Mouse (Mus musculus) MEL (cell line): Measurements from ENCODE around the gene Reln. TPM values are rescaled to one million over a fixed set of nuclear protein-coding genes. Genes with fewer than 3 reads are reported as not detected.

Experiments used
- DNase-seq: peaks from one replicate; pipeline ENCODE4 v3.0.0; 2011; ENCODE audit warnings: low read depth, low spot score
- H3K27ac ChIP-seq: 2 replicates; pipeline ENCODE4 v1.5.1; 2012; ENCODE audit warnings: low read depth, mild to moderate bottlenecking, control low read depth, low read length, moderate library complexity; ENCODE audit not compliant: control insufficient read depth
- H3K27me3 ChIP-seq, 2 experiments: fragments of 150-350 bp in 1 of 2; sonication (generic) in 1 of 2; 2 replicates each; pipeline ENCODE4 v1.6.1; 2012; ENCODE audit warnings: low read length in 2 of 2, mild to moderate bottlenecking in 2 of 2, improper control_type of control experiment in 1 of 2, moderate library complexity in 1 of 2; ENCODE audit not compliant: insufficient read depth in 2 of 2, control insufficient read depth in 1 of 2
- H3K36me3 ChIP-seq, 2 experiments: 2 replicates each; pipeline ENCODE4 v1.6.1; 2012 to 2014; ENCODE audit warnings: low read length in 2 of 2, improper control_type of control experiment in 1 of 2, inconsistent platforms in 1 of 2, mild to moderate bottlenecking in 1 of 2; ENCODE audit not compliant: insufficient read depth in 2 of 2, control insufficient read depth in 1 of 2
- H3K4me1 ChIP-seq, 2 experiments: fragments of 150-350 bp in 1 of 2; sonication (generic) in 1 of 2; 2 replicates each; pipeline ENCODE4 v1.6.1; 2012; ENCODE audit warnings: low read length in 2 of 2, improper control_type of control experiment in 1 of 2, mild to moderate bottlenecking in 1 of 2; ENCODE audit not compliant: insufficient read depth in 2 of 2, control insufficient read depth in 1 of 2
- H3K4me3 ChIP-seq, 2 experiments: fragments of 150-350 bp in 1 of 2; sonication (generic) in 1 of 2; 2 replicates each; pipeline ENCODE4 v1.5.1; 2012; ENCODE audit warnings: low read depth in 2 of 2, low read length in 2 of 2, mild to moderate bottlenecking in 2 of 2, moderate library complexity in 2 of 2, control low read depth in 1 of 2, improper control_type of control experiment in 1 of 2; ENCODE audit not compliant: control insufficient read depth in 1 of 2, insufficient read depth in 1 of 2
- H3K79me2 ChIP-seq: 2 replicates; pipeline ENCODE4 v1.6.1; 2012; ENCODE audit warnings: mild to moderate bottlenecking, low read length, moderate library complexity; ENCODE audit not compliant: control insufficient read depth, poor library complexity, insufficient read depth
- H3K9ac ChIP-seq: 2 replicates; pipeline ENCODE4 v1.6.1; 2012; ENCODE audit warnings: low read depth, mild to moderate bottlenecking, control low read depth, low read length, moderate library complexity; ENCODE audit not compliant: control insufficient read depth, poor library complexity, severe bottlenecking
- H3K9me3 ChIP-seq: fragments of 150-350 bp; sonication (generic); replicated peaks from 2 replicates; pipeline ENCODE4 v1.6.1; 2012; ENCODE audit warnings: mild to moderate bottlenecking, low read length, improper control_type of control experiment, moderate library complexity; ENCODE audit not compliant: insufficient read depth
- CHD1 ChIP-seq: IDR thresholded peaks from 2 replicates; pipeline ENCODE4 v1.6.1; 2012; ENCODE audit warnings: low read depth, mild to moderate bottlenecking, inconsistent platforms, low read length, improper control_type of control experiment
- CHD2 ChIP-seq: IDR thresholded peaks from 2 replicates; pipeline ENCODE4 v1.6.1; 2011; ENCODE audit warnings: low read length, improper control_type of control experiment
- ELF1 ChIP-seq: IDR thresholded peaks from 2 replicates; pipeline ENCODE4 v1.6.1; 2014; ENCODE audit warnings: low read depth, mild to moderate bottlenecking, inconsistent platforms, low read length, improper control_type of control experiment, moderate library complexity
- ETS1 ChIP-seq: IDR thresholded peaks from 2 replicates; pipeline ENCODE4 v1.6.1; 2012; ENCODE audit warnings: low read depth, mild to moderate bottlenecking, inconsistent platforms, low read length, improper control_type of control experiment, moderate library complexity
- HCFC1 ChIP-seq: IDR thresholded peaks from 2 replicates; pipeline ENCODE4 v1.6.1; 2012; ENCODE audit warnings: low read depth, mild to moderate bottlenecking, inconsistent platforms, low read length, improper control_type of control experiment, moderate library complexity
- MAFK ChIP-seq: IDR thresholded peaks from 2 replicates; pipeline ENCODE4 v1.6.1; 2011; ENCODE audit warnings: low read depth, mild to moderate bottlenecking, low read length, improper control_type of control experiment, borderline replicate concordance
- MXI1 ChIP-seq: IDR thresholded peaks from 2 replicates; pipeline ENCODE4 v1.6.1; 2011; ENCODE audit warnings: mild to moderate bottlenecking, low read depth, low read length, improper control_type of control experiment
- MYC ChIP-seq: IDR thresholded peaks from 2 replicates; pipeline ENCODE4 v1.6.1; 2011; ENCODE audit warnings: low read depth, mild to moderate bottlenecking, low read length, improper control_type of control experiment, moderate library complexity
- NELFE ChIP-seq: IDR thresholded peaks from 2 replicates; pipeline ENCODE4 v1.6.1; 2011; ENCODE audit warnings: low read depth, low read length, improper control_type of control experiment
- RAD21 ChIP-seq: IDR thresholded peaks from 2 replicates; pipeline ENCODE4 v1.6.1; 2011; ENCODE audit warnings: mild to moderate bottlenecking, low read depth, low read length, improper control_type of control experiment
- RCOR1 ChIP-seq: IDR thresholded peaks from 2 replicates; pipeline ENCODE4 v1.6.1; 2012; ENCODE audit warnings: low read depth, mild to moderate bottlenecking, inconsistent platforms, low read length, improper control_type of control experiment
- SIN3A ChIP-seq: IDR thresholded peaks from 2 replicates; pipeline ENCODE4 v1.6.1; 2012; ENCODE audit warnings: low read length, improper control_type of control experiment, inconsistent platforms
- TCF12 ChIP-seq: IDR thresholded peaks from 2 replicates; pipeline ENCODE4 v1.6.1; 2014; ENCODE audit warnings: low read depth, mild to moderate bottlenecking, inconsistent platforms, low read length, improper control_type of control experiment, moderate library complexity
- USF1 ChIP-seq: IDR thresholded peaks from 2 replicates; pipeline ENCODE4 v1.6.1; 2014; ENCODE audit warnings: low read depth, mild to moderate bottlenecking, inconsistent platforms, low read length, improper control_type of control experiment, moderate library complexity
- ZKSCAN1 ChIP-seq: IDR thresholded peaks from 2 replicates; pipeline ENCODE4 v1.6.1; 2012; ENCODE audit warnings: low read depth, mild to moderate bottlenecking, inconsistent platforms, low read length, improper control_type of control experiment, moderate library complexity
- ZMIZ1 ChIP-seq: IDR thresholded peaks from 2 replicates; pipeline ENCODE4 v1.6.1; 2012; ENCODE audit warnings: low read depth, mild to moderate bottlenecking, inconsistent platforms, low read length, improper control_type of control experiment, moderate library complexity
- polyA plus RNA-seq, 2 experiments: library from polyadenylated mRNA; stranded (reverse) in 1 of 2; unstranded in 1 of 2; fragments of >175 nt in 1 of 2; fragments of >200 nt in 1 of 2; gene quantifications; 2 replicates each; pipeline versions ENCODE4 v1.2.1 to v1.2.4; 2012; ENCODE audit warnings: low replicate concordance in 2 of 2, low read depth in 1 of 2; ENCODE audit not compliant: insufficient read length in 2 of 2, insufficient read depth in 1 of 2, missing spikeins in 1 of 2
- total RNA-seq: library from RNA; depleted of rRNA; stranded (reverse); fragments of 300-350 nt; gene quantifications from 2 replicates; pipeline ENCODE4 v1.2.3, GENCODE M21; 2012

Gene Reln
- total and polyA plus RNA-seq, 3 experiments: not detected

DNA sequence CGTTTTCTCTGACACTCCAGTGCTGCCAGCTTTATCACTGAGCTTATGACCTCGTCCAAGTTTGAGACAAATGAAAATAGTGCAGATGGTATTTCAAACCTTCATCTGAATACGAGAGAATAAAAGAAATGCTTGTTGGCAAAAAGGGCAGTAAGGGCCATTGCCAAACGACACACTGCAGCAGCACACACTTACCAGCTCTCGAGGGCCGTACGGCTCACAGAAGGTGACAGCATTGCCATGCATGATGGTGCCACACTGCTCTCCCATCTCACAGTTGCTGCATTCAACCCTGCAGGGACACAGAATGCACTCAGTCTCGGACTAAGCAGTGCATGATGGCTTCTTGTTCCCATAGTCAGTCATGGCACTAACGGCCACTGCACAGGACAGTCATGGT is 210.1 kb downstream of the Reln start:
- no peak overlapping the region for H3K4me3 ChIP-seq
- no peaks in the 10 kb centered on the region for H3K27me3 ChIP-seq
- no peak overlapping the region for H3K27ac ChIP-seq
- no peaks in the 10 kb centered on the region for H3K9me3 ChIP-seq
- H3K36me3 ChIP-seq: no peaks in the 10 kb centered on the region
- H3K4me1 ChIP-seq: no peaks in the 10 kb centered on the region
- H3K9ac ChIP-seq: no peak overlapping the region
- TF ChIP-seq CHD1: no peak
- no peak for TF ChIP-seq ZKSCAN1
- TF ChIP-seq USF1: no peak
- no peak for TF ChIP-seq RCOR1
- no peak for TF ChIP-seq SIN3A
- TF ChIP-seq HCFC1: no peak
- TF ChIP-seq NELFE: no peak
- TF ChIP-seq MXI1: no peak
- no peak for TF ChIP-seq TCF12
- no peaks in the 10 kb centered on the region for H3K79me2 ChIP-seq
- no peak for DNase-seq

GRCm38 (mm10) chr5:22131730-22132522 is 212.6 kb downstream of the Reln start:
- Histone ChIP-seq H3K79me2 (no peaks in the 10 kb centered on the region), H3K4me1 (no peaks in the 10 kb centered on the region), H3K27me3 (no peaks in the 10 kb centered on the region; a peak in 1 of 4 replicates), H3K4me3 (no peak overlapping the region), H3K9me3 (no peaks in the 10 kb centered on the region), H3K9ac (no peak overlapping the region)
- no peak for DNase-seq
- TF ChIP-seq CHD1: no peak
- TF ChIP-seq USF1: no peak
- no peak for TF ChIP-seq MYC
- no peak for TF ChIP-seq ZMIZ1
- TF ChIP-seq CHD2: no peak
- no peak for TF ChIP-seq ETS1
- no peak for TF ChIP-seq ZKSCAN1
- TF ChIP-seq MAFK: no peak
- no peak for TF ChIP-seq ELF1
- no peak for TF ChIP-seq RAD21
- TF ChIP-seq, all 39 proteins: peak for 0
- no peak overlapping the region for H3K27ac ChIP-seq
- no peaks in the 10 kb centered on the region for H3K36me3 ChIP-seq
